Mouse (Mus musculus) bone marrow macrophage, adult 2 months (primary cell): Measurements from ENCODE around the gene Rusc2.

Experiments used
- CTCF ChIP-seq: IDR thresholded peaks from 2 replicates; pipeline ENCODE4 v1.5.1; 2012; ENCODE audit warnings: low read depth, mild to moderate bottlenecking, low read length, moderate library complexity
- POLR2A ChIP-seq: IDR thresholded peaks from 2 replicates; pipeline ENCODE4 v1.6.1; 2012; ENCODE audit warnings: mild to moderate bottlenecking, low read depth, low read length, borderline replicate concordance

- TF ChIP-seq CTCF (no peak), POLR2A (no peak)
Measured at GRCm38 (mm10) chr4:43448554-43448953, 66.8 kb downstream of the Rusc2 start.
